Mouse (Mus musculus): ENCODE measurements around the gene Acp7. TPM values are rescaled to one million over a fixed set of nuclear protein-coding genes. Genes with fewer than 3 reads are reported as not detected.

Gene Acp7
- polyA plus RNA-seq, 1 experiment from 2014 or later, result not detected

GRCm38 (mm10) chr7:28586663-28587411 is 44.3 kb downstream of the Acp7 start:
- H3K27me3 ChIP-seq, result no peaks in the 10 kb centered on the region
- no peak overlapping the region for H3K4me3 ChIP-seq (replicated peaks)
- H3K27ac ChIP-seq (replicated peaks), result peak overlapping the region; percentile 1; the same call in 1 of the 2 replicates
- 69% methylated on average over 6 of the region's 6 CpGs for WGBS (ENCODE audit: insufficient replicate concordance)
- peaks cover 90% of the 10 kb centered on the region for H3K4me1 ChIP-seq (replicated peaks)
- H3K4me2 ChIP-seq, result no peak overlapping the region
- H3K36me3 ChIP-seq (replicated peaks), result 0 out of 2 replicates have a peak, but pooled peaks cover 8% of the 10 kb centered on the region
- H3K9me3 ChIP-seq (replicated peaks), result no peaks in the 10 kb centered on the region
- H3K9ac ChIP-seq, result no peak overlapping the region
- no peak for ATAC-seq (ENCODE audit: insufficient read depth)

- H3K27me3 ChIP-seq, result no peaks in the 10 kb centered on the region
- peak overlapping the region; percentile 41; the same call in 1 of the 2 replicates for H3K9ac ChIP-seq
- peak overlapping the region; percentile 91 for H3K27ac ChIP-seq (replicated peaks)
- peaks cover 90% of the 10 kb centered on the region for H3K4me1 ChIP-seq (replicated peaks)
- WGBS (ENCODE audit: insufficient replicate concordance), result 68% methylated on average over 6 of the region's 6 CpGs
- ATAC-seq (ENCODE audit: insufficient read depth), result no peak
- H3K4me3 ChIP-seq (replicated peaks), result no peak overlapping the region
- H3K9me3 ChIP-seq (replicated peaks), result no peaks in the 10 kb centered on the region
- H3K36me3 ChIP-seq (replicated peaks), result no peaks in the 10 kb centered on the region
- peak overlapping the region; percentile 66 for H3K4me2 ChIP-seq
These were observed 46.1 kb downstream of the Acp7 start for GRCm38 (mm10) chr7:28585001-28585400.

DNA sequence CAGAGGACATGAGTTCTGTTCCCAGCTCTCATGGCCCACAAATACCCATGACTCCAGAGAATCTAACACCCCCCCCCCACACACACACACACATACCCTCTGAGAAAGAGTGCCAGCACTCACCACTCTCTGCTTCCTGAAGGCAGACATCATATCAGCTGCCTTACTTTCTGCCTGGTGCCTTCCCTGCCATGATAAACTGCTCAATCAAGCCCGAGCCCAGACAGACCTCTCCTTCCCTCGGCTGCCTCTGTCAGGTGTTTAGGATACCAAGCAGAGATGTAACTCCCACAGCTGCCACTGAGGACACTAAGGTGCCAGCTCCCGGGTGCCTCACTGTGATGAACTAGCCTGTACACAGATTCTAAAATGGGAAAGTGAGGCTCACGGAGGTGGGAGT is 46.7 kb downstream of the Acp7 start:
- peak; percentile 42 for ATAC-seq (ENCODE audit: insufficient read depth)
- H3K4me2 ChIP-seq, result peak overlapping the region; percentile 66
- H3K4me1 ChIP-seq (replicated peaks), result peaks cover 92% of the 10 kb centered on the region
- peak overlapping the region; percentile 41 for H3K9ac ChIP-seq
- H3K4me3 ChIP-seq (replicated peaks), result no peak overlapping the region; the same call in 1 of the 2 replicates
- H3K27ac ChIP-seq (replicated peaks), result peak overlapping the region; percentile 91
- no peaks in the 10 kb centered on the region for H3K9me3 ChIP-seq (replicated peaks)
- no peaks in the 10 kb centered on the region for H3K27me3 ChIP-seq
- H3K36me3 ChIP-seq (replicated peaks), result no peaks in the 10 kb centered on the region
- WGBS (ENCODE audit: insufficient replicate concordance), result 14% methylated on average over 4 of the region's 4 CpGs

DNA sequence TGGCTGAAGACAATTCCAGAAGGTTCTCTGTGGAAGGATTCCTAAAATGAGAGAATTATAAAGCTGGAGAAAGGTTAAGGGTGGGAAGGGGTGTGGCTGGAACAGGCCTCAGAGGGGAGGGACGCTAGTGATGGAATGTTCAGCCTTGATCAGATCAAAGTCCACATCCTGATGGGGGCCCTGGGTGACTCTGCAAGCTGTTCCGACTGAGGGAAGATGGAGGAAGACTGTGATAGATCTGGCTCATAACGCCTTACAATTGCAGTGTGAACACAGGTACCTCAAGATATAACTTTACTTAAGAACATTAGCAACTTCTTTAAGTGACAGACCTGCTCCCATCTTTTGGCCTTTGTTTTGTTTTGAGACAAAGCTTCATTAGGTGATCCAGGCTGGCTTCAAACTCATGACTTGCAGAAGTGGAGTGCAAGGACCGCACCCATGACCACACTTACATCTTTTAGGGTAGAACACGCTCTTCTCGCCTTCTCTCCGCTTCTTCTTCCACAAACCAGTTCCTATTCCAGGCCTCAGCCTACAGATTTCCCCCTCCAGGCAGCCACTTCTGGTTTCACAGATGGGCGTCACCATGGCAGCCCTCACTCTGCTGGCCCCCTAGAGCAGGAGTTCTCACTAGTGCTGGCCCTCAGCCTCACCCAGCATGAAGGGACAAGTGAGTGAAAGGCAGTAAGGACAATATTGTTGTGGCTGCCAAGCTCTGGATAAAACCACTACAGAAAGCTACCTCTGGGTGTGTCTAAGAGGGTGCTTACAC is 47.4 kb downstream of the Acp7 start:
- H3K27ac ChIP-seq (replicated peaks), result peak overlapping the region; percentile 91
- H3K4me2 ChIP-seq, result peak overlapping the region; percentile 66
- H3K27me3 ChIP-seq, result no peaks in the 10 kb centered on the region
- no peaks in the 10 kb centered on the region for H3K9me3 ChIP-seq (replicated peaks)
- H3K9ac ChIP-seq, result peak overlapping the region; percentile 41
- peaks cover 7% of the 10 kb centered on the region; the same call in 1 of the 2 replicates for H3K36me3 ChIP-seq (replicated peaks)
- ATAC-seq (ENCODE audit: insufficient read depth), result peak; percentile 51
- peaks cover 99% of the 10 kb centered on the region for H3K4me1 ChIP-seq (replicated peaks)
- peak overlapping the region; percentile 12 for H3K4me3 ChIP-seq (replicated peaks)
- WGBS (ENCODE audit: insufficient replicate concordance), result 42% methylated on average over 8 of the region's 8 CpGs

DNA sequence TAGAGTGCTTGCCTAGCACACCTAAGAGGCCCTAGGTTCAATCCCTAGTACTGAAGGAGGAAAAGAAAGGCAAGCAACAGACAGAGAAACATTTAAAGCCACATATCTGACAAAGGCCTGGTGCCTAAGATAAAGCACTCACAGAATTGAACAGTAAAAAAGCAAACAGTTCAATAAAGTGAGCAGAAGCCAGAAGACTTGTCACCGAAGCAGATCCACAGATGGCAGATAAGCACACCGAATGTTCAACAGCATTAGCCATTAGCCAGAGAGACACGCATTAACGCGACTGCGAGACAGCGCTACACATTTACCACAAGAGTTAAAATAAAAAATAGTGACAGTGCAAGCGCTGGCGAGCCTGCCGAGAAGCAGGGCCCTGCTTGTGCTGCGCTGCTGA is 48.3 kb downstream of the Acp7 start:
- no peaks in the 10 kb centered on the region for H3K9me3 ChIP-seq (replicated peaks)
- peak overlapping the region; percentile 30; the same call in 1 of the 2 replicates for H3K9ac ChIP-seq
- ATAC-seq (ENCODE audit: insufficient read depth), result 0 out of 2 replicates have a peak, but pooled peaks have one; percentile 1
- no peaks in the 10 kb centered on the region for H3K27me3 ChIP-seq
- peaks cover 9% of the 10 kb centered on the region; the same call in 1 of the 2 replicates for H3K36me3 ChIP-seq (replicated peaks)
- peak overlapping the region; percentile 12; the same call in 1 of the 2 replicates for H3K4me3 ChIP-seq (replicated peaks)
- WGBS (ENCODE audit: insufficient replicate concordance), result 13% methylated on average over 11 of the region's 11 CpGs
- H3K4me2 ChIP-seq, result peak overlapping the region; percentile 66
- peaks cover 99% of the 10 kb centered on the region for H3K4me1 ChIP-seq (replicated peaks)
- peak overlapping the region; percentile 91 for H3K27ac ChIP-seq (replicated peaks)

DNA sequence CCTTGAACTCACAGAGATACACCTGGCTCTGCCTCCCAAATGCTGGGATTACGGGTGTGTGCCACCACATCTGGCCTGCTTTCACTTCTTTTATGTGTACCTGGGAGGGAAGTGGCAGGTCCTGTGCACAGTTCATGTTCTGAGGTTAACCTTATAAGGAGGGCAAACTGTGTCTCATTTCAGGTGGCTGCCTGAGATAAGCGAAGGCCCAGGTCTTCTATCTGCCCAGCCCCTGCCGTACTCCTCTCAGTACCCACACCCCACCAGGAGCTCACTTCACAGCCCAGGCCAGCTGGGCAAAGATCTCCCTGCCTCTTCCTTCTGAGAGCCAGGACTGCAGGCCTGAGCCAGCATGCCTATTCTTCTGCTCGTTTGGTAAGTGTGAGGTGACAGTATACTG is 49.4 kb downstream of the Acp7 start:
- ATAC-seq (ENCODE audit: insufficient read depth), result peak; percentile 85
- H3K27me3 ChIP-seq, result no peaks in the 10 kb centered on the region
- peak overlapping the region; percentile 91 for H3K27ac ChIP-seq (replicated peaks)
- peak overlapping the region; percentile 21 for H3K4me3 ChIP-seq (replicated peaks)
- H3K9me3 ChIP-seq (replicated peaks), result no peaks in the 10 kb centered on the region
- WGBS (ENCODE audit: insufficient replicate concordance), result 25% methylated on average over 4 of the region's 4 CpGs
- H3K9ac ChIP-seq, result peak overlapping the region; percentile 55
- H3K36me3 ChIP-seq (replicated peaks), result peaks cover 9% of the 10 kb centered on the region; the same call in 1 of the 2 replicates
- H3K4me2 ChIP-seq, result peak overlapping the region; percentile 66
- H3K4me1 ChIP-seq (replicated peaks), result peaks cover 99% of the 10 kb centered on the region

DNA sequence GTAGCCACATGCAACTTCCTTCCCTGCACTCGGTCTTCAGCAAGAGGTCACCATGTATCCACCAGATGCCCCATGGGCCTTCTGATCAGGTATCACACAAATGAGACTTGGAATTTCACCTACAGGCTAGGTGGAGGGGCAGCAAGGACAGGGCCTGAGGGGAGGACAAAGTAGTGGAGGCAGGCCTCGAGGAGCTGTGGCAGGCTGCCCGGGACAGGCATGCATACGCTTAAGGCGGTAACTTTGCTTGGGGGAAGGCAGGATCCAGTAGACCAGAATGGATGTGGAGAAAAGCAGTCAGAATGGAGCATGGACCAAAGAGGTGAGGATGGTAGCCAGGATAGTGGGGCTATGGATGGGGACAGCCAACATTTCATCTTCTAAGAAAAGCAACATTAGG is 51.3 kb downstream of the Acp7 start:
- Histone ChIP-seq H3K4me1 (replicated peaks) (peaks cover 100% of the 10 kb centered on the region), H3K4me2 (no peak overlapping the region), H3K9me3 (replicated peaks) (no peaks in the 10 kb centered on the region), H3K9ac (no peak overlapping the region), H3K4me3 (replicated peaks) (no peak overlapping the region), H3K27ac (replicated peaks) (no peak overlapping the region), H3K27me3 (no peaks in the 10 kb centered on the region), H3K36me3 (replicated peaks) (peaks cover 9% of the 10 kb centered on the region; the same call in 1 of the 2 replicates)
- ATAC-seq (ENCODE audit: insufficient read depth), result no peak
- WGBS (ENCODE audit: insufficient replicate concordance), result 70% methylated on average over 5 of the region's 5 CpGs

GRCm38 (mm10) chr7:28578543-28579053 is 52.5 kb downstream of the Acp7 start:
- H3K9me3 ChIP-seq (replicated peaks), result no peaks in the 10 kb centered on the region
- H3K4me3 ChIP-seq (replicated peaks), result no peak overlapping the region
- peaks cover 9% of the 10 kb centered on the region; the same call in 1 of the 2 replicates for H3K36me3 ChIP-seq (replicated peaks)
- WGBS (ENCODE audit: insufficient replicate concordance), result 63% methylated on average over 5 of the region's 5 CpGs
- peak overlapping the region; percentile 46; the same call in 1 of the 2 replicates for H3K27ac ChIP-seq (replicated peaks)
- no peaks in the 10 kb centered on the region for H3K27me3 ChIP-seq
- peaks cover 100% of the 10 kb centered on the region for H3K4me1 ChIP-seq (replicated peaks)
- ATAC-seq (ENCODE audit: insufficient read depth), result no peak
- H3K4me2 ChIP-seq, result no peak overlapping the region
- peak overlapping the region; percentile 10; the same call in 1 of the 2 replicates for H3K9ac ChIP-seq

DNA sequence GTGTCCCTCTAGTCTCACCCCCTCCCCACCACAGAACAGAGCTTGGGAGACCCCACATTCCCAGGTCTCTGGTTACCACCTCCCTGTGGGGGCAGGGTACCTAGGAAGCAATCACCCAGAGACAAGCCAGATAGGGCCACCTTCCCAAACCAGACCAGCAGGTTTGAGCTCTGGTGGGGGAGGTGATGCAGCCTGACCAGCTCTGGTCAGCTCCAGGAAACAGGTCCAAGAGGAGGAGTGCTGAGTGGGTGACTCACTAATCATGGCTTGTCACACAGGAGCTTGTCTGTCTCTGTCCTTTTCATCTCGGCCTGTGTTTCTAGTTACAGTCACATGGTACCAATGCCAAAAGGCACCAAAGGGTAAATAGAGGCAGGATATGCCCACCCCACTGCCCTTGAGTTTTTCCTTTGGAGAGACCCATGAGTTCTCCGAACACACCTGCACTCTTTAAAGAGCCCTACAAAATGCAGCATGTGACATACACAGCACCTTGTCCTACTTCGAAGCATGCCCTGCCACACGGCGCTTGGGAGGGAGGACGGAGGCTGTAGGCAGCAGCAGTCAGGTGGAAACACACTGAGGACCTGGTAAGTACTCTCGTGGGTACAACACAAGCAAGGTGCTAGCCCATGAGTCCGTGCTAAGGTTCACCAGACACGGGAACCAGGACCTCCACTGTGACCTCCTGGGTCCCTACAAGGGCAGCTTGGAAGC is 53.1 kb downstream of the Acp7 start:
- Histone ChIP-seq H3K27ac (replicated peaks) (peak overlapping the region; percentile 78), H3K36me3 (replicated peaks) (peaks cover 9% of the 10 kb centered on the region; the same call in 1 of the 2 replicates), H3K27me3 (no peaks in the 10 kb centered on the region), H3K9me3 (replicated peaks) (no peaks in the 10 kb centered on the region), H3K9ac (peak overlapping the region; percentile 0; the same call in 1 of the 2 replicates), H3K4me1 (replicated peaks) (peaks cover 100% of the 10 kb centered on the region), H3K4me2 (no peak overlapping the region), H3K4me3 (replicated peaks) (no peak overlapping the region)
- 77% methylated on average over 9 of the region's 9 CpGs for WGBS (ENCODE audit: insufficient replicate concordance)
- ATAC-seq (ENCODE audit: insufficient read depth), result no peak

DNA sequence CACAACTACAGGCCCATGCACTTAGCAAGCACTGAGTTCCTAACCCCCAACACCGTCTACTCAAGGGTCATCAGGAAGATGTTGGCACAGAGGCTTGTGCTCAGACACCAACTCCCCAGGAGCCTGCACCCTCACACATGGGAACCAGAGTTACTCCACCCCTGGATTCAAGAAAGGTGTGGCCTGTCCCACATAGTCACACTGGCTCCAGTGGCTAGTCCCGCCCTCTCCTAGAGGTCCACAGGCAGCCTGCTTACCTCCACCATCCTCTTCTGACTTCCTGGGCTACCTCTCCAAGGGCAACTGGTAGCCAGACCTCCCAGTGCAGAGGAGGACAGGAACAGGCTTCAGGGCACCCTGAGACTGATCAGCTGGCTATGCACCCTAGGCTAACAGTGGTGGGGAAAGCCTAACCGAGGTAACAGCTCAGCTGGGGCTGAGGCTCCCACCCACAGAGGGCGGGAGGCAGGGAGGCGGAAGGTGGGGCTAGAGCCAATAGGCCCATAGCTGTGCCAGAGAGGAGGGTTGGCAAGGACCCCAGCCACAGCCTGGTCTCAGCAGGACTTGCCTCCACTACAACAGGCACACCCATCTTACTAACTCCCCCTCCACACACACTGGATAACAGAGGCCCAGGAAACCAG is 54.7 kb downstream of the Acp7 start:
- Histone ChIP-seq H3K27me3 (no peaks in the 10 kb centered on the region), H3K9me3 (replicated peaks) (no peaks in the 10 kb centered on the region), H3K4me3 (replicated peaks) (no peak overlapping the region), H3K27ac (replicated peaks) (peak overlapping the region; percentile 78), H3K4me2 (peak overlapping the region; percentile 43), H3K9ac (peak overlapping the region; percentile 35; the same call in 1 of the 2 replicates), H3K4me1 (replicated peaks) (peaks cover 100% of the 10 kb centered on the region), H3K36me3 (replicated peaks) (peaks cover 9% of the 10 kb centered on the region; the same call in 1 of the 2 replicates)
- peak; percentile 72 for ATAC-seq (ENCODE audit: insufficient read depth)
- 37% methylated on average over 5 of the region's 5 CpGs for WGBS (ENCODE audit: insufficient replicate concordance)

Data from liver, embryonic 15.5 days (tissue).